Mouse (Mus musculus) ES-E14 (cell line): Measurements from ENCODE around the gene Hmgcl. TPM values are rescaled to one million over a fixed set of nuclear protein-coding genes. Genes with fewer than 3 reads are reported as not detected.

Source experiments
- DNase-seq: peaks from one replicate; pipeline ENCODE4 v3.0.0-alpha.2; 2013; ENCODE audit warnings: low read depth, low spot score
- H3K27ac ChIP-seq: 2 replicates; pipeline ENCODE4 v1.5.1; 2012; ENCODE audit warnings: low read depth, mild to moderate bottlenecking, low read length, moderate library complexity, mixed read lengths; ENCODE audit not compliant: poor library complexity, insufficient read depth, severe bottlenecking
- H3K36me3 ChIP-seq: 2 replicates; pipeline ENCODE4 v1.6.1; 2012; ENCODE audit warnings: mild to moderate bottlenecking, low read length, moderate library complexity, mixed read lengths; ENCODE audit not compliant: control insufficient read depth, poor library complexity, insufficient read depth, severe bottlenecking
- H3K4me1 ChIP-seq, 2 experiments: fragments of 150-350 bp in 1 of 2; sonication (generic) in 1 of 2; 2 replicates each; pipeline ENCODE4 v1.6.1; 2012; ENCODE audit warnings: low read length in 2 of 2, mild to moderate bottlenecking in 1 of 2, mixed read lengths in 1 of 2; ENCODE audit not compliant: control insufficient read depth in 2 of 2, insufficient read depth in 2 of 2, poor library complexity in 1 of 2
- H3K4me3 ChIP-seq, 2 experiments: fragments of 150-350 bp in 1 of 2; sonication (generic) in 1 of 2; 2 replicates each; pipeline ENCODE4 v1.5.1; 2012; ENCODE audit warnings: low read length in 2 of 2, low read depth in 1 of 2, mild to moderate bottlenecking in 1 of 2, mixed read lengths in 1 of 2; ENCODE audit not compliant: insufficient read depth in 1 of 2, poor library complexity in 1 of 2, severe bottlenecking in 1 of 2
- H3K9ac ChIP-seq: 2 replicates; pipeline ENCODE4 v1.6.1; 2012; ENCODE audit warnings: low read depth, mild to moderate bottlenecking, low read length, mixed read lengths; ENCODE audit not compliant: poor library complexity, insufficient read depth, severe bottlenecking
- H3K9me3 ChIP-seq: fragments of 150-350 bp; sonication (generic); 2 replicates; pipeline ENCODE4 v1.6.1; 2012; ENCODE audit warnings: low read depth, mild to moderate bottlenecking, low read length; ENCODE audit not compliant: control insufficient read depth, insufficient read depth
- CHD2 ChIP-seq: IDR thresholded peaks from 2 replicates; pipeline ENCODE4 v1.6.1; 2014; ENCODE audit warnings: mild to moderate bottlenecking, low read depth, low read length, inconsistent platforms
- HCFC1 ChIP-seq: IDR thresholded peaks from 2 replicates; pipeline ENCODE4 v1.6.1; 2012; ENCODE audit warnings: low read length, inconsistent platforms, borderline replicate concordance; ENCODE audit not compliant: insufficient read depth
- MAFK ChIP-seq: IDR thresholded peaks from 2 replicates; pipeline ENCODE4 v1.6.1; 2014; ENCODE audit warnings: mild to moderate bottlenecking, low read depth, low read length, inconsistent platforms; ENCODE audit not compliant: insufficient read depth
- ZC3H11A ChIP-seq: IDR thresholded peaks from 2 replicates; pipeline ENCODE4 v1.6.1; 2012; ENCODE audit warnings: low read depth, mild to moderate bottlenecking, inconsistent platforms, low read length, borderline replicate concordance
- ZNF384 ChIP-seq: IDR thresholded peaks from 2 replicates; pipeline ENCODE4 v1.6.1; 2012; ENCODE audit warnings: low read depth, low read length, inconsistent platforms
- in situ Hi-C, 2 experiments: fragments of 600-800 bp; cut with MboI; formaldehyde crosslinking; loops; one replicate each; pipeline ENCODE4 v1.15.1; 2025; ENCODE audit warnings: low sequenced_read_pairs in 2 of 2, inconsistent platforms in 1 of 2; ENCODE audit not compliant: unreplicated experiment in 2 of 2
- total RNA-seq: library from RNA; depleted of rRNA; stranded (reverse); fragments of 300-350 nt; gene quantifications from 2 replicates; pipeline ENCODE4 v1.2.3, GENCODE M21; 2012

Hmgcl gene
- total RNA-seq, 1 experiment = 15.6 TPM

DNA sequence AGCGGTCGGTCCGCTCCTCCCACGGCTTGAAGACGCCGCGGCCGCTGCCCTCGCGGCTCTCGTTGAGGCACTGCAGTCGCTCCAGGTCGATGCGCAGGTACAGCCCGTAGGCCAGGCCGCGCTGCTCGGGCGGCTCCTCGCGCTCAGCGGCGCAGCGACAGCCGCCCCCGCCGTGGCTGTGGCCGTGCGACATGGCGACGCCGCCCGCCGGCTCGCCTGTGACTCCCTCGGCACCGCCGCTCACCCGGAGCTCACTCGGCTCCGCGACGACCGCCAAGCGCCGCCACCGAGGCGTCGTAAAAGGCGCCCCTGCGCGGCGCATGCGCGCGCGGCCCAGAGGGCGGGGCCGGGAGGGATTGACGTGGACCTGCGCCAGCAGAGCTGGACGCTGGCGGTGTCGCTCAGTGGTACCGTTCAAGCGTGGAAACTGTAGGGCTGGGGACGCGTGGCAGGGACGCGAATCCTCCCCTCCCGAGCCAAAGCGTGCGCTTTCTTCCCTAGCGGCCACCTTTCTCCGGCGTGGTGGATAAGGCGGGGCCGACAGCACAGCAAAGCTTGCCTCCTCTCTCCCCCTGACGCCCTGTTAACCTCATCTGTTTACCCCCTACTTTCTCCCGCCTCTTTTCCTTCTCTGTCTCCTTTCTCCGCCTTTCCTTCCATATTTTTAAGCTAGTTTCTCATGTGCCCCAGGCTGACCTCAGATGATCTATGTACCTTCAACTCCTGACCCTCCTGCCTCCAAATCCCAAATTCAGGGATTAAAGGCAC is 40.9 kb downstream of the Hmgcl start, which contains the start of gene Pithd1:
Gene Pithd1, minus strand, starts transcription at position 322 of the 768 bp plus-strand sequence.
- peak within 1 kb of the TSS; percentile 38; the same call in 1 of the 2 replicates for H3K27ac ChIP-seq
- DNase-seq = peak; percentile 72

DNA sequence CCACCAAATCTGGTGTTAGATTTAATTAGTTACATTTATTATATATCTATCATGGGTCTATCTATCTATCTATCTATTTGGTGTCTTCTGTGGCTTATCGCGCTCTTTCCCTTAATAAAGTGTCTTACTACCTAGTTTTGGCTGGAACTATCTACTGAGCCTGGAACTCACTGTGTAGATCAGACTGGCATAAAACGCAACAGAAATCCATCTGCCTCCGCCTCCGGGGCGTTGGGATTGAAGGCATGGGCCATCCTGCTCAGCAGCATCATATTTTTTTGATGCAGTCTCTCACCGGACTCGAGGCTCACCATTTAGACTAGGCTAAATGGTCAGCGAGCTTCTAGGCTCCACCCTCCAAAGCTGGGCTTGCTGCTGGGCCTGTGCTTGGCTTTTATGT is 41.5 kb downstream of the Hmgcl start:
- DNase-seq = no peak
- no peak for TF ChIP-seq HCFC1
- no peak for TF ChIP-seq ZNF384
- no peak for TF ChIP-seq MAFK
- TF ChIP-seq CHD2 = no peak
- TF ChIP-seq ZC3H11A = no peak
- in situ Hi-C loops = no loop called here
- H3K36me3 ChIP-seq = peaks cover 15% of the 10 kb centered on the region
- H3K27ac ChIP-seq = no peak overlapping the region
- no peaks in the 10 kb centered on the region for H3K9me3 ChIP-seq
- H3K9ac ChIP-seq = peak overlapping the region; percentile 90; the same call in 1 of the 2 replicates
- H3K4me1 ChIP-seq = peaks cover 0 to 4% of the 10 kb centered on the region in 2 experiments; a peak in 1 of 4 replicates
- H3K4me3 ChIP-seq = peak overlapping the region; percentile 89 to 94; a peak in 3 of 4 replicates

More for the DNA sequence above, 40.9 kb downstream of the Hmgcl start, which contains the start of gene Pithd1:
- Histone ChIP-seq H3K4me1 (peaks cover 0 to 4% of the 10 kb centered on the region in 2 experiments; a peak in 1 of 4 replicates), H3K36me3 (peaks cover 15% of the 10 kb centered on the region), H3K4me3 (peak within 1 kb of the TSS; percentile 89 to 94), H3K9ac (peak within 1 kb of the TSS; percentile 94), H3K9me3 (no peaks in the 10 kb centered on the region)
- in situ Hi-C loops = no loop called here
- TF ChIP-seq MAFK (no peak), CHD2 (no peak), ZNF384 (no peak), ZC3H11A (no peak), HCFC1 (no peak)

DNA sequence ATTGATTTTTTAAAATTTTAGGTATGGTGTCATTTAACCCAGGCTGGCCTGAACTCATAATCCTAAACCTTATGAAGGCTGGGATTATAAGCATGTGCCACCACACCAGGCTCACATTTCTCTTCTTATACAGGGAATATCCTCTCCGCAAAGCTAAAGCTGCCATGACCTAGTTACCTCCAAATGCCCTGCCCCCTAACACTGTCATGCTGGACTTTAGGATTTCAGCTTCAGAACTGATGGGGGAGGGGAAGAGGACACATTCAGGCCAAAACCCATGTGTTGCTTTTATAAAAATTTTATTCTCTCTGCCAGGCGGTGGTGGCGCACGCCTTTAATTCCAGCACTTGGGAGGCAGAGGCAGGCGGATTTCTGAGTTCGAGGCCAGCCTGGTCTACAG is 47.7 kb downstream of the Hmgcl start:
- no peak overlapping the region for H3K4me3 ChIP-seq
- H3K36me3 ChIP-seq = no peaks in the 10 kb centered on the region
- no peak for DNase-seq
- TF ChIP-seq MAFK = no peak
- no peak for TF ChIP-seq ZC3H11A
- no peak for TF ChIP-seq CHD2
- no peak for TF ChIP-seq ZNF384
- TF ChIP-seq HCFC1 = no peak
- in situ Hi-C loops = no loop called here
- no peak overlapping the region for H3K9ac ChIP-seq
- H3K4me1 ChIP-seq = no peaks in the 10 kb centered on the region
- no peak overlapping the region for H3K27ac ChIP-seq
- no peaks in the 10 kb centered on the region for H3K9me3 ChIP-seq

DNA sequence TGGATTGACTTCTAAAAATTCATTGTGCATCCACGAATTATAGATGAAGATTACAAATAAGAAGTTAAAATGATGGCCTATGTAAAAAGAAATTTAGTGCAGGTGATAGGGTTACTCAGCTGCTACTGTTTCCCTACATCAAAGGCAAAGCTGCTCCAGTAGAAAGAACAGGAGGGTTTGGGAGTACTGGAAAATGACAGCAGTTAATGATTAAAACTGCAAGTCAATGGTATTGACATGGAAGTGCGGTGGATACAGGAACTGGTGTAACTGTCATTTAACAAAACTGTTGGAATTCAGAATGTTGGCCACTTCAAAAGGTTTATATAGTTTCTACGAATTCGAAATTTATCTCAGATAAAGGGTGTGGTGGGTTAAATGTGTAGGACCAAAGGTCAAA is 48.9 kb downstream of the Hmgcl start:
- TF ChIP-seq ZNF384 (no peak), HCFC1 (no peak), MAFK (no peak), ZC3H11A (no peak), CHD2 (no peak)
- H3K4me1 ChIP-seq = no peaks in the 10 kb centered on the region
- H3K27ac ChIP-seq = no peak overlapping the region
- DNase-seq = no peak
- H3K9ac ChIP-seq = no peak overlapping the region
- no peak overlapping the region for H3K4me3 ChIP-seq
- no peaks in the 10 kb centered on the region for H3K36me3 ChIP-seq
- H3K9me3 ChIP-seq = no peaks in the 10 kb centered on the region
- in situ Hi-C loops = no loop called here
